Mouse (Mus musculus): ENCODE results near the gene Slc35f6.
"Not testable (repeated sequence)": the region's sequence is repeated elsewhere in the genome, so short reads cannot be mapped to it uniquely, and the experiment has no call there.

The Slc35f6 gene

GRCm38 (mm10) chr5:30655526-30656195, 7.9 kb downstream of the Slc35f6 start:
- no peak for DNase-seq (ENCODE audit: low spot score in 2 of 2)

DNA sequence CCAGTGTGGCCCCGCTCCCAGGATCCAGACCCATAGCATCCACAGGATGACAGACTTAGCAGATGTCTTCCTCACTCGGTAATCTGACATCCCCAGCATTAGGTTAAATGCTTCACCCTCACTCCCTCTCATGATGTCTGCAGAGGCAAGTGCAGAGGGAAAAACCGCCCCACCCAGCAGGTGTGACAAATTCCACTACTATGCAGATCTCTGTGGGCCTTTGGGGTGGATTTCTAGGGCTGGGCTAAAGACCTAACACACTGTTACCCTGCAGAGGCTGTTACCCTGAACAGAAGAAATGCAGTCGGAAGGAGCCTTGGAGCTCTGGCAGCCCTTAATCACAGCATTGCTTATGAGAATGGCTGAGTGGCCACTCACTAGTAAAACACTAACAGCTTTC, 11.3 kb downstream of the Slc35f6 start:
- no peak for DNase-seq (ENCODE audit: low spot score in 2 of 2)

DNA sequence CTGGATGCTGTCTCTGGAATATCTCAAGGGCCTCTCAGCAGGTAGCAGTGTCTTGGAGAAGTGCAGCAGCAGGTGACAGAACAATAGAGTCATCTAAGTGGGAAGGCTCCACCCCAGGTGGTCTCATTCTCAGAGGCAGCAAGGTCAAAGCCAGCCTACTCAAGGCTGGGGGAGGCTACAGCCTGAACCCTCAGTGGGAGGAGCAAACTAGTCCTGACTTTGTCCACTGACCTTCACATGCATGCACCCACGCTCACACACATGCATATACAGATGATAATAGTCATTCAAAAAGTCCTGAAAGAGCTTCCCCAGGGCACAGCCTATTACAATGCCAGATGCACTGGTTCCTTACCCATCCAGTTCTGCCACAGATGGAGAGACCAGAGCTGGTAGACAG, 12.5 kb downstream of the Slc35f6 start:
- DNase-seq (ENCODE audit: low spot score in 2 of 2): no peak

GRCm38 (mm10) chr5:30660813-30661212, 13.1 kb downstream of the Slc35f6 start:
- DNase-seq (ENCODE audit: low spot score in 2 of 2): no peak

DNA sequence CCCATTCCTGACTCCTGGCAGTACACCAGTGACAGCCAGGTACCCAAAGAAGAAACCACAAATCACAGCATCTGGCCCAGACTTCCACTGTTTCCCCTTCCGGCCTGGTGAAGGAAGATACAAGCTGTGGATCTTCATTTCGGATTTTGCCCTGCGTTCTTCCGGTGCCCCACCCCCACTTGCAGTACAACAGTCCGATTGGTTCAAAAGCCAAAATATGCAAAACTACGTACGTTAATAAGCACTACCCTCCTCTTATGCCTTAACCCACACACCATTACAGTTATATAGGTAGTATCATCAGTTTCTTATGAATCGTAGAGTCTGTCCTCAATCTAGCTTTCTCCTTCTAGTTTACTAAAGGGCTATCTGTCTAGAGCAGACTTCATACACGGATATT, 17.6 kb downstream of the Slc35f6 start:
- no peak for DNase-seq (ENCODE audit: low spot score in 2 of 2)

DNA sequence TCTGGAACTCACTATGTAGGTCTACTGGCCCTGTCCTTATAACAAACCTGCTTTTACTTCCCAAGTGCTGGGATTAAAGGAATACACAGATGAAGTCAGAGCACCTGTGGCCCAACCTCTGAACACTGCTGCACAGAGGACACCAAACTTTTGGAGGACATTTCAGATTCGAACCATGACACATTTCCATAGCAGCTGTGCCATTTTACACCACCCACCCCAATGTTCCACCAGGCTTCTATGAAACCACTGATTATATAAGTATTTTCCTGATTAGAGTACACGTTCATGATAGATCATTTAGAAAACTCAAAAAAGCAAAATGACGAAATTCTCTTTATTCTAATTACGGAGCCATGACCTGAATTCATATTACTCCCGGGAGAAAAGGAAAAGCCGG, 18.2 kb downstream of the Slc35f6 start:
- no peak for DNase-seq (ENCODE audit: low spot score in 2 of 2)

- DNase-seq (ENCODE audit: low spot score in 2 of 2): peak; percentile 86 to 88
These were observed 18.9 kb downstream of the Slc35f6 start, which contains the start of gene Cenpa for GRCm38 (mm10) chr5:30666391-30667195. TSS of gene Cenpa (plus strand) at chr5:30666777.

DNA sequence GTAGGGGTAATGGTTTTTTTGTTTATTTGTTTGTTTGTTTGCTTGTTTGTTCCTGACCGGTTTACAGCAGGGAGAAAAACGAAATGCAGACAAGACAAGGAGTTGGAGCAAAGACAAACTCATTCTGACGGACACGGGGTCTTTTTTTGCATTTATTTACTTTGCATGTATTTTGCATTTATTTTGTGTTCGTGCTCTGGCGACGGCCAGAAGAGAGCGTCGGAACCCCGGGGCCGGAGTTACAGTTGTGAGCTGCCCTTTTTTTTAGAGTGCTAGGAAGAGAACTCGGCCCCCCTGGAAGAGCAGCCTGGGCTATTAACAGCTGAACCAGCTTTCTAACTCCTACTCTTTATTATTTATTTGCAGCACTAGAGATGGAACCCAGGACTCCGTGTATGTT, 19.5 kb downstream of the Slc35f6 start:
- DNase-seq (ENCODE audit: low spot score in 2 of 2): no peak

GRCm38 (mm10) chr5:30667686-30668085, 20.0 kb downstream of the Slc35f6 start:
- no peak for DNase-seq (ENCODE audit: low spot score in 2 of 2)

- DNase-seq (ENCODE audit: low spot score in 2 of 2): no peak
These were observed 21.1 kb downstream of the Slc35f6 start for GRCm38 (mm10) chr5:30668637-30669495.

DNA sequence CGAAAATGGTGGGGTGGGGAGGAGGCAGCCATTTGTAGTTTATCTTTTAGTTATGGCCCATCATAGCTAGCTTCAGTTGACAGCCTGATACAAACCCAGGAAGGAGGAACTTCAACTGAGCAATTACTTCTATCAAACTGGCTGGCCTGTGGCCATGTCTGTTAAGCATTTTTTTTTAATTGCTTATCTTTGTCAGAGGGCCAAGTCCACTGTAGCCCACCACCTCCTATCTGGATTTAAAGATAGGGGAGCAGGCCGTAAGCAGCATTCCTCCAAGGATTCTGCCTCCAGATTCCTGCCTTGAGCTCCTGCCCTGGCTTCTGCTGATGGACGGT, 21.7 kb downstream of the Slc35f6 start:
- DNase-seq (ENCODE audit: low spot score in 2 of 2): no peak

- DNase-seq (ENCODE audit: low spot score in 2 of 2): no peak
These were observed 22.4 kb downstream of the Slc35f6 start for GRCm38 (mm10) chr5:30670091-30670490.

DNA sequence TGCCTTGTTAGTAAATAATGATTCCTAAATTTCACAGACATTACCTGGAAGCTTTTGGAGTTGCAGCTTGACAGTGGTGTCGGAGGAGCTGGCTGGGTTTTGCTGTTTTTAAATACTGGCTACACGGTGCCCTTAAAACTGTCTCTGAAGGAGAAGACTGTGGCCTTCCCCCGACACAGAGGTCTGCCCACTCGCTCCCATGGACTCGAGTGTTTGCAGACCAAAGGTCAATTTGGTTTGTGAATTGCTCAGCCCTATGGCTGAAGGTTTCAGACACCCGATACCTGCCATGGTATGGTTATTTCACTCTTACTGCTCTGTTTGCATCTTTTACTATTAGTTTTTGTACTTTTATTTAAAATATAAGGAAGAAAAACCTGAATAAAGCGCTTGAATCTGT, 26.3 kb downstream of the Slc35f6 start:
- DNase-seq (ENCODE audit: low spot score in 2 of 2): no peak

- no peak for DNase-seq (ENCODE audit: low spot score in 2 of 2)
These were observed 29.1 kb downstream of the Slc35f6 start for GRCm38 (mm10) chr5:30676800-30677199.

GRCm38 (mm10) chr5:30678069-30678468, 30.3 kb downstream of the Slc35f6 start:
- DNase-seq (ENCODE audit: low spot score in 2 of 2): not testable (repeated sequence)

GRCm38 (mm10) chr5:30678722-30679296, 31.1 kb downstream of the Slc35f6 start:
- DNase-seq (ENCODE audit: low spot score in 2 of 2): no peak

DNA sequence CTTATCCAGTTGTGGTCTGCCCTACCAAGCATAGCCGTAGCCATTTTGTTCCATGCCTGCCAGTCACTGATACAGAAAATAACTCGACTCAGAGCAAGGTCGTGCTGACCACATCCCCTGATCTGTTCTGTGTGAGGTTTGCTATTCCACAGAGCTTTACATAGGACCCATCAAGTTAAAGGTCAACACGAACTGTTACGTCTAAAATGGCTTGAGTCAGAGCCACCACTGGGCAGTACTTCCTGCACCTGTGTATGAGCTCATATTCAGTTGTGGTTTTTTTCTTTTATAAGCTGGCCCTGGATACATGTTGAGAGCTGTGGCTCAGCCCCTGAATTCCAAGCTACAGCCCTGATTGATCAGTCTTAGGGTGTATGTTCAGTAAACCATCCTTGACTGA, 31.9 kb downstream of the Slc35f6 start:
- no peak for DNase-seq (ENCODE audit: low spot score in 2 of 2)

GRCm38 (mm10) chr5:30681970-30682369, 34.2 kb downstream of the Slc35f6 start:
- no peak for DNase-seq (ENCODE audit: low spot score in 2 of 2)

GRCm38 (mm10) chr5:30682967-30683600, 35.4 kb downstream of the Slc35f6 start:
- no peak for DNase-seq (ENCODE audit: low spot score in 2 of 2)

- no peak for DNase-seq (ENCODE audit: low spot score in 2 of 2)
These were observed 36.3 kb downstream of the Slc35f6 start for GRCm38 (mm10) chr5:30683993-30684392.

GRCm38 (mm10) chr5:30686781-30687180, 39.0 kb downstream of the Slc35f6 start:
- DNase-seq (ENCODE audit: low spot score in 2 of 2): no peak

Data from frontal cortex, postnatal 14 days (tissue).